Mouse (Mus musculus) ES-E14 (cell line): ENCODE measurements around the gene Igfbp3.

Source experiments
- HCFC1 ChIP-seq: IDR thresholded peaks from 2 replicates; pipeline ENCODE4 v1.6.1; 2012; ENCODE audit warnings: low read length, inconsistent platforms, borderline replicate concordance; ENCODE audit not compliant: insufficient read depth
- MAFK ChIP-seq: IDR thresholded peaks from 2 replicates; pipeline ENCODE4 v1.6.1; 2014; ENCODE audit warnings: mild to moderate bottlenecking, low read depth, low read length, inconsistent platforms; ENCODE audit not compliant: insufficient read depth
- ZNF384 ChIP-seq: IDR thresholded peaks from 2 replicates; pipeline ENCODE4 v1.6.1; 2012; ENCODE audit warnings: low read depth, low read length, inconsistent platforms

DNA sequence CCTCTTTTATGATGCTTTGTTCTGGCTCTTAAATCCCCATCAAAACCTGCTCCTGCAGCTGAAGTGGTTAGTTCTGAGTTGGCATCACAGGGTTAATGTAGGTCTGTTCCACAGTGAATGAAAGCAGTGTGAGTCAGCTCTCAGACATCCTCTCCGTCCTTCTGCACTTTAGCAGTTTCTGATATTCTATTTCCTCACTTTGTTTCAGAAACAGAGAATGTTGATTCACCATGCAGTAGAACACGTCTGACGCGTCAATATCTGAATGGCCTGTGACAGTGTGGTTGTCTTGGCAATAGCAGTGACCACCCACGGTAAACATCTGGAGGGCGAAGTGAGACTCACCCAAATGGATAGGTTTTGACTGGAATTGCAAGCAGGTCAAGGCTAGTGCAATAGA is 24.0 kb upstream of the Igfbp3 start:
- TF ChIP-seq ZNF384 = no peak
- TF ChIP-seq MAFK = no peak
- TF ChIP-seq HCFC1 = no peak
